Mouse (Mus musculus) adrenal gland (tissue): ENCODE measurements around the gene Sparcl1.

Experiments
- intact Hi-C: fragments of 180-260 bp; cut with DNase I; formaldehyde crosslinking; loops from one replicate; pipeline ENCODE4 v1.15.1; 2025

Gene Sparcl1

GRCm38 (mm10) chr5:104112511-104112910 is 1.0 kb downstream of the Sparcl1 start:
- intact Hi-C loops = no loop called here

GRCm38 (mm10) chr5:104112016-104112415 is 1.5 kb downstream of the Sparcl1 start:
- intact Hi-C loops = no loop called here

GRCm38 (mm10) chr5:104110171-104110920 is 3.2 kb downstream of the Sparcl1 start:
- intact Hi-C loops = no loop called here

- intact Hi-C loops = no loop called here
Observed at GRCm38 (mm10) chr5:104109516-104109915, 4.0 kb downstream of the Sparcl1 start.

- intact Hi-C loops = no loop called here
Observed at GRCm38 (mm10) chr5:104108879-104109369, 4.6 kb downstream of the Sparcl1 start.

- intact Hi-C loops = no loop called here
Observed at GRCm38 (mm10) chr5:104108127-104108875, 5.2 kb downstream of the Sparcl1 start.

GRCm38 (mm10) chr5:104104111-104104510 is 9.4 kb downstream of the Sparcl1 start:
- intact Hi-C loops = no loop called here

GRCm38 (mm10) chr5:104103171-104103570 is 10.4 kb downstream of the Sparcl1 start:
- intact Hi-C loops = no loop called here

GRCm38 (mm10) chr5:104101678-104102531 is 11.6 kb downstream of the Sparcl1 start:
- intact Hi-C loops = no loop called here

- intact Hi-C loops = no loop called here
Observed at GRCm38 (mm10) chr5:104096078-104096938, 17.2 kb downstream of the Sparcl1 start.

GRCm38 (mm10) chr5:104095416-104096077 is 18.0 kb downstream of the Sparcl1 start:
- intact Hi-C loops = no loop called here

GRCm38 (mm10) chr5:104089751-104090150 is 23.8 kb downstream of the Sparcl1 start:
- intact Hi-C loops = no loop called here

- intact Hi-C loops = no loop called here
Observed at GRCm38 (mm10) chr5:104085366-104085765, 28.2 kb downstream of the Sparcl1 start.

GRCm38 (mm10) chr5:104080736-104081135 is 32.8 kb downstream of the Sparcl1 start:
- intact Hi-C loops = no loop called here

GRCm38 (mm10) chr5:104077508-104077907 is 36.0 kb downstream of the Sparcl1 start, which contains the start of gene Gm17660:
Gene Gm17660 (minus strand): TSS chr5:104077608.
- intact Hi-C loops = no loop called here

GRCm38 (mm10) chr5:104076361-104076760 is 37.2 kb downstream of the Sparcl1 start:
- intact Hi-C loops = no loop called here

- intact Hi-C loops = loop anchor here (5.0 kb wide), 1 partner anchor 77 kb away; no protein-coding TSS in a partner anchor
Observed at GRCm38 (mm10) chr5:104074388-104074787, 39.1 kb downstream of the Sparcl1 start.

GRCm38 (mm10) chr5:104073602-104074001 is 39.9 kb downstream of the Sparcl1 start:
- intact Hi-C loops = loop anchor here (5.0 kb wide), 1 partner anchor 76 kb away; no protein-coding TSS in a partner anchor

GRCm38 (mm10) chr5:104072272-104072886 is 41.2 kb downstream of the Sparcl1 start:
- intact Hi-C loops = loop anchor here (5.0 kb wide), 1 partner anchor 75 kb away; no protein-coding TSS in a partner anchor
